Mouse (Mus musculus) ES-E14 (cell line): ENCODE results near the gene Pbld1.

Experiments used
- CHD2 ChIP-seq: IDR thresholded peaks from 2 replicates; pipeline ENCODE4 v1.6.1; 2014; ENCODE audit warnings: mild to moderate bottlenecking, low read depth, low read length, inconsistent platforms
- MAFK ChIP-seq: IDR thresholded peaks from 2 replicates; pipeline ENCODE4 v1.6.1; 2014; ENCODE audit warnings: mild to moderate bottlenecking, low read depth, low read length, inconsistent platforms; ENCODE audit not compliant: insufficient read depth
- ZC3H11A ChIP-seq: IDR thresholded peaks from 2 replicates; pipeline ENCODE4 v1.6.1; 2012; ENCODE audit warnings: low read depth, mild to moderate bottlenecking, inconsistent platforms, low read length, borderline replicate concordance

DNA sequence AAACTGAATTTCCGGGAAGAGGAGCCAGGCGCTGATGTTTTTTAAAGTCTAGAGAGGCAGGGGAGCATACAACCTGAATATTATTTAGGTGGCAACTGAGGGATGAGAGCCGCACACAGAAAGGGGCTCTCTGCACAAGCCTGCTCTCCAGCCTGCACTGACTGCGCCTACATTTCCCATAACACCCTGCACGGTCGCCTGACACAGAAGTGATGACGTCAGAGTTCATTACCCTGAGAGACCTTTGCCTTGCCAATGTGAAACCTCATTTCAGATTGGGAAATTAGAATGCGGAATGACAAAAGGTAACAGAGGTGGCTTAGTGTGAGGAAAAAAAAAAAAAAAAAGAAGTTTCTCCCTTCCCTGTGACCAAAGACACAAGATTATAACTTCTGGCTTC lies 62.6 kb downstream of the Pbld1 start:
- TF ChIP-seq ZC3H11A (no peak), MAFK (no peak), CHD2 (no peak)
